Mouse (Mus musculus): ENCODE data around the gene Gamt. TPM values are rescaled to one million over a fixed set of nuclear protein-coding genes. Genes with fewer than 3 reads are reported as not detected.

The Gamt gene
- polyA plus RNA-seq, 1 experiment: 21.9 TPM

DNA sequence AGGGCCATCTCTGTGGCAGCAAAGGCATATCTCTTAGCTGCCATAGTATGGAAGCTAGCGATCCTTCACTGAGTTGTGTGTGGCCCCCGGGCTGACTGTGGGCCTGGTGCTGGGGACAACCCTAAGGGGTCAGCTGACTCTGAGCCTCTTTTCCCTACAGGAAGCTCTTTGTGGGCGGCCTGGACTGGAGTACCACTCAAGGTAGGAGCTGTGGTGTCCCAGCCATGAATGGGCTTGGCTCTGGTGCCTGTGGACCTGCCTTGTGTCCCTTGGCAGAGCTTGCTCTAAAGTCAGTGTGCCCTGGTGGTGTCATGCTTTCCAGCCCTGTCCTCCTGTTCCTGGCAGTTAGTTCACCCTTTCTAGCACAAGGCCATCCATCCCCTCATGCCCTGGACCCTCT is 13.0 kb upstream of the Gamt start:
- no peak overlapping the region for H3K4me3 ChIP-seq (ENCODE audit: insufficient read depth, low read length)
- no peaks in the 10 kb centered on the region for H3K4me1 ChIP-seq (ENCODE audit: control insufficient read depth, insufficient read depth, low read length)
- H3K27ac ChIP-seq (ENCODE audit: insufficient read depth, low read length): no peak overlapping the region
- TF ChIP-seq POLR2A (IDR thresholded peaks at IDR 0.05; ENCODE audit: low read depth, low read length): no peak
- TF ChIP-seq CTCF (IDR thresholded peaks at IDR 0.05; ENCODE audit: borderline replicate concordance, insufficient read depth, low read length): no peak

DNA sequence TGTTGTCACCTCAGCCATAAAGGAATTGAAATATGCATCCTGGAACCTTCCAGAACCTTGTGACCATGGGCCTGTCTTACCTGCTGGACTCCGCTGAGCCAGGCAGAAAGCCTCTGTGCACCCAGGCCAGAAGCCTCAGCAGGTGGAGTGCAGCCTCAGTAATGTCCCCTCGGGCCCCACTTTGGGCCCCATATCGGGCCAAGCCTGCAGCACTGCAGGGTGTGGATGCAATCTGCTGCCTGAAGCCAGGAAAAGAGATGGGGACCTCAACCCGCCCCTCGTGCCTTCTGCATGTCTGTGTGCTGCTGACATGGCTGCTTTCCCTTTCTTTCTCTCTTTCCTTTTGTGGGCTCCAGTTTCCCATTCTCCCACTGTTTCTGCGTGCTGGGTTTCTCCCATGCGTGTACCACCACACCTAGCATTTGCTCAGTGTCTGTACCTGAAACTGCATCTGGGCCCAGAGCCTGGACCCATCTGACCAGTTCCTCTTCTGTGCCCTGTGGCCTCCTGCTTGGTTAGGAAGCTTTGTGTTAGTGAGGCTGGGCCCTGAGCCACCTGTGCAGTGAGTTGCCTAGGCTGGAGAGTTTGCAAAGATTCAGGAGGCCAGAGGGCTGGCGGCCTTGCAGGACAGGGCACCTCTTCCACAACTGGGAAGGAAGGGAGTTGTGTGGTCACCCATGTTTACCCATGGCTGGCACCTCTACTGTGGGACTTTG is 11.2 kb upstream of the Gamt start:
- Histone ChIP-seq H3K4me3 (ENCODE audit: insufficient read depth, low read length) (no peak overlapping the region), H3K4me1 (ENCODE audit: control insufficient read depth, insufficient read depth, low read length) (peaks cover 7% of the 10 kb centered on the region), H3K27ac (ENCODE audit: insufficient read depth, low read length) (no peak overlapping the region)
- no peak for TF ChIP-seq POLR2A (IDR thresholded peaks at IDR 0.05; ENCODE audit: low read depth, low read length)
- no peak for TF ChIP-seq CTCF (IDR thresholded peaks at IDR 0.05; ENCODE audit: borderline replicate concordance, insufficient read depth, low read length)

DNA sequence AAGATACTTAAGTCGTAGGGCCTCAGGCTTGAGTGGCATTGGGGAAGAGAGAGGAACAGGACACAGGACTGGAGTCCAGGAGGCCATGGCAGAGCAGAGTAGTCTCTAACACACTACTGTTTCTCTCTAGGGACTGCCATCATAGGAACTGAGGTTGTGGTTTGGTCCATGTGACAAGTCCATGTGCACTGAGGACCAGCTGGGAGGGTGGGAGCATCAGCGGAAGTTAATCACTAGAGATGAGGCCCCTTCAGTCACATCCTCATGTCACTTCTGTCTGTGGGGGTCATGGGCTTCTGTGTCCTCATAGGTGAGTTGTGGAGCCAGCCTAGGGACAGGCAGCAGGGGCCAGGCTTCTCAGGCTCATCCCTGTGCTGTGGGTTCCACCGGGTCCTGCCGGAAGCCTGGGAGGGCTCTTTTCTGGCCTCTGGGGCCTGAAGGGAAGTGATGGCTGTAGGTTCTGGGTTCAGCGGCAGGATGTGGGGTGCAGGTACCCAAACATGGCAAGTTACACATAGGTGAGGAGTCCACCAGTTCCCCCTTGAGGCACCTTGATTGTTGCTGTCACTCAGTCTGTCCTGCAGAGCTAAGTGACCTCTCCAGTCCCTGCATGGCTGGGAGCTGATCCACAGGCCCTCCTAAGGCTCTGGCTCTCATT is 10.5 kb upstream of the Gamt start:
- TF ChIP-seq CTCF (IDR thresholded peaks at IDR 0.05; ENCODE audit: borderline replicate concordance, insufficient read depth, low read length): no peak
- no peak for TF ChIP-seq POLR2A (IDR thresholded peaks at IDR 0.05; ENCODE audit: low read depth, low read length)
- Histone ChIP-seq H3K4me1 (ENCODE audit: control insufficient read depth, insufficient read depth, low read length) (peaks cover 7% of the 10 kb centered on the region), H3K4me3 (ENCODE audit: insufficient read depth, low read length) (no peak overlapping the region), H3K27ac (ENCODE audit: insufficient read depth, low read length) (no peak overlapping the region)

DNA sequence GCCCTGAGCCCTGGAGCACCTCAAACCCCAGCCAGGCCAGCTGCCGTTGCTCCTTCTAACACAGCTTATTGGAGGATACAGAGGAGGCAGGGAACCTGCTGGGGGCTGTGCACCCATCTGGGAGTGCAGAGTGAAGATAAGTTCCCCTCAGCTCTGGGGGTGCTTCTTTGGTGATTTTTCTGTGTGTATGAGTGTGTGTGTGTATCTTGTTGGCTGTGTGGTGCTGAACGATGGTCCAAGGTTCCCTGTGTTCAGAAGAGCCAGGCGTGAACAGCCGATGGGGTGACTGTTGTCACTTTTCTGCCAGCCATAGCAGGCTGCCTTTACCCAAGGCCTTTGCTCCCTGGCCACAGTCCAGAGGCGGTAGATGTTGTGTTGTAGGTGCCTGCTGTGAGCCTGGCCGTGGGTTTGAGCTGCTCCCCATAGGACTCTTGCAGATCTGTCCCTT is 9.9 kb upstream of the Gamt start:
- TF ChIP-seq POLR2A (IDR thresholded peaks at IDR 0.05; ENCODE audit: low read depth, low read length) (no peak), CTCF (IDR thresholded peaks at IDR 0.05; ENCODE audit: borderline replicate concordance, insufficient read depth, low read length) (no peak)
- H3K4me1 ChIP-seq (ENCODE audit: control insufficient read depth, insufficient read depth, low read length): peaks cover 7% of the 10 kb centered on the region

DNA sequence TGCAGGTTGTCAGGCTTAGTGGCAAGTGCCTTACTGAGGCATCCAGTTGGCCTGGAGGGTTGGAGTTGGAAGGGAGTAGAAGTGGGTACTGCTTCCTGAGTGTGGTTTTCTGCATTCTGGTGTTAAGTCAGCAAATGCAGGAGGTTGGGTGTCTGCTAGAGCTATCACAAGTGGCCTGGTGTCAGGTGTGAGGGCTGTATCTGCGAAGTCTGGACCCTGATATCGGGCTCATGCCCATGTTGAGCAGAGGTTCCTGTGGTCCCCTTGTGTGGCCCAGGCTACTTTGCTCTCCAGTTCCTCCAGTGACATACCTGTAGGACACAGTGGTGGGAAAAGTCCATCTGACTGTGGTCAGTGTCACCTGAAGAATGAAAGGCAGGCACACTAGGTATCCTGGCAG is 9.3 kb upstream of the Gamt start:
- Histone ChIP-seq H3K4me3 (ENCODE audit: insufficient read depth, low read length) (no peak overlapping the region), H3K27ac (ENCODE audit: insufficient read depth, low read length) (no peak overlapping the region), H3K4me1 (ENCODE audit: control insufficient read depth, insufficient read depth, low read length) (peaks cover 7% of the 10 kb centered on the region)
- TF ChIP-seq CTCF (IDR thresholded peaks at IDR 0.05; ENCODE audit: borderline replicate concordance, insufficient read depth, low read length) (no peak), POLR2A (IDR thresholded peaks at IDR 0.05; ENCODE audit: low read depth, low read length) (no peak)

More for the DNA sequence above, 9.9 kb upstream of the Gamt start:
- no peak overlapping the region for H3K27ac ChIP-seq (ENCODE audit: insufficient read depth, low read length)
- no peak overlapping the region for H3K4me3 ChIP-seq (ENCODE audit: insufficient read depth, low read length)

DNA sequence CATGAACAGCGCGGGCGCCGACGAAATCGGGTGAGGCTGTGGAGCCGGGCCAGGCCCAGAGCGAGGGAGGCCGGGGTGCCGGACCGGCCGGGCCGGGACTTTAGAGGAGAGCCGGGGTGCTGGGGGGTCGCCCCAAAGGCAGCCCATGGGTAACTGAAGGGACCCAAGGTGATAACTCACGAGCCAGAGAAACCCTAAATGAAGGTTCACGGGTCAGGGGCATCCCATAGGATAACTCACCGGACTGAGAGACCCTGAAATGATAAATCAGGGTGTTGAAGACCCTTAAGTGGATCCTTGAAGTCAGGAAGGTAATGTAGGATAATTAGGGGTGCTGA is 4.3 kb upstream of the Gamt start:
- H3K4me3 ChIP-seq (ENCODE audit: insufficient read depth, low read length): peak overlapping the region; percentile 99
- peak overlapping the region; percentile 38; the same call in 1 of the 2 replicates for H3K27ac ChIP-seq (ENCODE audit: insufficient read depth, low read length)
- peaks cover 7% of the 10 kb centered on the region for H3K4me1 ChIP-seq (ENCODE audit: control insufficient read depth, insufficient read depth, low read length)
- TF ChIP-seq POLR2A (IDR thresholded peaks at IDR 0.05; ENCODE audit: low read depth, low read length) (no peak), CTCF (IDR thresholded peaks at IDR 0.05; ENCODE audit: borderline replicate concordance, insufficient read depth, low read length) (no peak)

DNA sequence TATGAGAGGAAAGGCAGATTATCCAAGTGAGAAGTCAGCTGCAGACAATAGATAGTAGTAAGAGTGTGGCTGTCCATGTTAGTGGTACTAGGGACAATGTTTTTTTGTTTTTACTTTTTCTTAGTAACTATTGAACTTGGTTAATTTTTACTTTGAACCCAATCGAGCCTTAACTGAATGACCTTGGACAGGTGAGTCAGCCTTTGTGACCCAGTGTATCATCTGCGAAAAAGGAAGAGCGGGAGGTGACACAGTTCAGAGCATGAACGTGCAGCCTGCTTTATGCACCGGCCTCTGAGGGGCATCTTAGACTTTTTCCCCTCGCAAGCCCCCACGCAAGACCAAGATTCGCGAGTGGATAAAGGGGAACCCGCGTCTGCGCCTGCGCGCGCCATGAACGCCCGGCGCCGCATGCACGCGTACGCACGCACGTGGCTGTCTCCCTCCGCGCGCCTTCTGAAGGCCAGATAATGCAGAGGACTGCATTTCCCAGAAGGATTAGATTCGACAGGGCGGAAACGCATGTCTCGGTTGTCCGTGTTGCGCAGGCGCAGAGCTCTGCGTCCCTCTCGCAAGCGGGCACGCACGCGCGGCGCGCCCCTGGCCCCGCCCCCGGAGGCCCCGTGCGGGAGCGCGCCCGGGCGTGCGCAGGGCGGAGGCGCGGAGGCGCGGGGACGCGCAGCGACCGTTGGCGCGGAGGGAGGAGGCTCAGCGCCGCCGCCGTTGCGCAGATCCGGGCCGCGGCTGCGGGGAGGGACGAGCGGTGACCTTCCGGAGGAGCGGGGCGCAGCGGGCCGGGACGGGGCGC is 3.7 kb upstream of the Gamt start:
- H3K4me1 ChIP-seq (ENCODE audit: control insufficient read depth, insufficient read depth, low read length): peaks cover 7% of the 10 kb centered on the region

DNA sequence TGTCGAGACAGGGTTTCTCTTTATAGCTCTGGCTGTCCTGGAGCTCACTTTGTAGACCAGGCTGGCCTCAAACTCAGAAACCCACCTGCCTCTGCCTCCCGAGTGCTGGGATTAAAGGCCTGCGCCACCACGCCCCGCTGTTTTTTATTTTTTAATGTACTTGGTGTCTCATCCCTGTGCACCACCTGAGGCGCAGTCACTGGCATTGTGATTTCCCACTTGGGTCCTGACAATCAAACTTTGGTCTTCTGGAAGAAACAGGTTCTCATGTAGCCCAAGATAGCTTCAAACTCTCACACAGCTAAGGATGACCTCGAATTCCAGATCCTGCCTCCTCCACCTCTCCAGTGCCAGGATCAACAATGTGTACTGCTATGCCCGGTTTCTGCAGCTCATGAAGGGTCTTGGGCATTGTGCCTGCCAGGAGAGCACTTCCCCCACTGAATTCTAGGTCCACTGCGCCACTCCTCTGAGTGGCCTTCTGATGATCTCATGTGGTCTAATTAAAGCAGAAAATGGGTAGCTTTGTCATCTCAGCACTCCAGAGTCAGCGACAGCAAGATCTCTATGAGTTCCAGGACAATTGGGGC is 2.1 kb upstream of the Gamt start:
- TF ChIP-seq CTCF (IDR thresholded peaks at IDR 0.05; ENCODE audit: borderline replicate concordance, insufficient read depth, low read length) (no peak), POLR2A (IDR thresholded peaks at IDR 0.05; ENCODE audit: low read depth, low read length) (no peak)
- Histone ChIP-seq H3K4me1 (ENCODE audit: control insufficient read depth, insufficient read depth, low read length) (peaks cover 9% of the 10 kb centered on the region), H3K27ac (ENCODE audit: insufficient read depth, low read length) (no peak overlapping the region), H3K4me3 (ENCODE audit: insufficient read depth, low read length) (no peak overlapping the region)

More for the DNA sequence above, 3.7 kb upstream of the Gamt start:
- Histone ChIP-seq H3K27ac (ENCODE audit: insufficient read depth, low read length) (peak overlapping the region; percentile 38; the same call in 1 of the 2 replicates), H3K4me3 (ENCODE audit: insufficient read depth, low read length) (peak overlapping the region; percentile 99)
- TF ChIP-seq CTCF (IDR thresholded peaks at IDR 0.05; ENCODE audit: borderline replicate concordance, insufficient read depth, low read length) (no peak), POLR2A (IDR thresholded peaks at IDR 0.05; ENCODE audit: low read depth, low read length) (peak; percentile 66)

DNA sequence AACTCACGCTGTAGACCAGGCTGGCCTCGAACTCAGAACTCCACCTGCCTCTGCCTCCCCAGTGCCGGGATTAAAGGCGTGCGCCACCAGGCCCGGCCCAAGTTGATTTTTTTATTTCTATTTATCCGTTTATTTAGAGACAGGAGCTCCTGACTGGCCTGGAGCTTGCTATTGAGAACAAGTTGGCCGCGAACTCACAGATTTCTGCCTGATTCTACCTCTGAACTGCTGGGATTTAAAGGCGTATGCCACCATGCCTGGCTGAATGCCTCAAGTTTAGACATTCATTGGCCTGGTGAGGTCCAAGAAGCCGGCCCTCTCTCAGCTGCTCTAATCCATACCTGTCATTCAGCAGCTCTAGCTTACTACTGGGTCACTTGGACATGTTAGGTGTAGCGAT is 1.4 kb upstream of the Gamt start:
- H3K4me3 ChIP-seq (ENCODE audit: insufficient read depth, low read length): peak overlapping the region; percentile 60
- no peak for TF ChIP-seq CTCF (IDR thresholded peaks at IDR 0.05; ENCODE audit: borderline replicate concordance, insufficient read depth, low read length)
- TF ChIP-seq POLR2A (IDR thresholded peaks at IDR 0.05; ENCODE audit: low read depth, low read length): no peak
- H3K4me1 ChIP-seq (ENCODE audit: control insufficient read depth, insufficient read depth, low read length): peaks cover 3% of the 10 kb centered on the region; the same call in 1 of the 2 replicates
- 0 out of 2 replicates have a peak overlapping the region, but pooled peaks have one; percentile 98 for H3K27ac ChIP-seq (ENCODE audit: insufficient read depth, low read length)
